Mouse (Mus musculus): ENCODE results near the gene Nemf.
"Not testable (repeated sequence)": the region's sequence is repeated elsewhere in the genome, so short reads cannot be mapped to it uniquely, and the experiment has no call there.

- TF ChIP-seq POLR2A (IDR thresholded peaks at IDR 0.05; ENCODE audit: low read depth, low read length); CTCF (IDR thresholded peaks at IDR 0.05; ENCODE audit: extremely low read depth, insufficient read length, insufficient replicate concordance, low read depth, low read length): not testable (repeated sequence)
Observed at GRCm38 (mm10) chr12:69377636-69378035, 20.7 kb upstream of the Nemf start.
